Mouse (Mus musculus): Measurements from ENCODE around the gene Nedd9. TPM values are rescaled to one million over a fixed set of nuclear protein-coding genes. Genes with fewer than 3 reads are reported as not detected.

The Nedd9 gene
- polyA plus RNA-seq, 1 experiment from 2014 or later, result 6.0 TPM

DNA sequence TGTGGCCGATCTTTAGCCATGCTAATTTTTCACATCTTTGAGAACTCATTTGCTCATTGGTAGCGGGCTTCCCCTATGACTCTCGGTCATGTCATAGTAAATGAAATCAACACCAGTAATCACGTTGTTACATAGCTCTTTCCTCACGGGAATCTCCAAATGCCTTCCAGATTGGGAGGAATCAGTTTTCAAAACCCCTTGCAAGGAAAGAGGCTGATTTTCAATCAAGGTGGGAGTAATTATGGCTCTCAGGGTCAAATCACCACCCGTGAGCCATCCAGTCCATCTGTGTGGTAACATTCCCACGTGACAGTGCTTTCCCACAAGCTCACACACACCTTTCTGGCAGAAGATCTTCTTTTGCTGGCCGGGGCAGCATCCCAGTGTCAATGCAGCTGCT, 27.8 kb upstream of the Nedd9 start:
- Histone ChIP-seq H3K27ac (ENCODE audit: low read length) (no peak overlapping the region), H3K9me3 (replicated peaks; ENCODE audit: control insufficient read depth, low read length) (no peaks in the 10 kb centered on the region), H3K27me3 (ENCODE audit: control insufficient read depth, insufficient read depth, low read depth, low read length) (no peaks in the 10 kb centered on the region), H3K4me1 (ENCODE audit: control insufficient read depth, low read depth, low read length) (no peaks in the 10 kb centered on the region), H3K4me2 (ENCODE audit: low read depth, low read length) (no peak overlapping the region), H3K9ac (ENCODE audit: low read depth, low read length) (no peak overlapping the region), H3K4me3 (ENCODE audit: low read depth, low read length) (no peak overlapping the region), H3K36me3 (ENCODE audit: control insufficient read depth, insufficient read depth) (no peaks in the 10 kb centered on the region)
- no peak for ATAC-seq (ENCODE audit: low read depth)
- WGBS (ENCODE audit: insufficient replicate concordance), result 70% methylated on average over 8 of the region's 8 CpGs

DNA sequence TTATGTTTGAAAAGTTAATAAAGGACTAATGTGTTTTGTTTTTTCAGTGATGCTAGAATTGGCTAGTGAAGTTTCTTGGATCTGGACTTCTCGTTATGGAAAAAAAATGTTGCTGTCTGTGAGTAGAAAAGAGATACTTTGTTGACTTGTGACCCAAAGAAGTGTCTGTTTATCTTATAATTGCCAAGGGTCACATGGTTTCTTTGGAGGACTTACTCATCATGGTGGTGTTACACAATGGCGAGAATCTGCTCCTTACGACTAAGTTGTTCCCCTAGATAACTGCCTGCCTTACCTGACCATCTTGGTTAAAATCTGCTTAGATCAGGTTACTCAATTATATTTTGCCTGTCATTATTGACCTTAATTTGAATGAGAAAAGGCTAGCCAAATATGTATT, 26.3 kb upstream of the Nedd9 start:
- Histone ChIP-seq H3K27ac (ENCODE audit: low read length) (no peak overlapping the region), H3K4me3 (ENCODE audit: low read depth, low read length) (no peak overlapping the region), H3K4me1 (ENCODE audit: control insufficient read depth, low read depth, low read length) (no peaks in the 10 kb centered on the region), H3K9ac (ENCODE audit: low read depth, low read length) (no peak overlapping the region), H3K9me3 (replicated peaks; ENCODE audit: control insufficient read depth, low read length) (no peaks in the 10 kb centered on the region), H3K36me3 (ENCODE audit: control insufficient read depth, insufficient read depth) (no peaks in the 10 kb centered on the region), H3K4me2 (ENCODE audit: low read depth, low read length) (no peak overlapping the region), H3K27me3 (ENCODE audit: control insufficient read depth, insufficient read depth, low read depth, low read length) (no peaks in the 10 kb centered on the region)
- 67% methylated on average over 3 of the region's 3 CpGs for WGBS (ENCODE audit: insufficient replicate concordance)
- no peak for ATAC-seq (ENCODE audit: low read depth)

DNA sequence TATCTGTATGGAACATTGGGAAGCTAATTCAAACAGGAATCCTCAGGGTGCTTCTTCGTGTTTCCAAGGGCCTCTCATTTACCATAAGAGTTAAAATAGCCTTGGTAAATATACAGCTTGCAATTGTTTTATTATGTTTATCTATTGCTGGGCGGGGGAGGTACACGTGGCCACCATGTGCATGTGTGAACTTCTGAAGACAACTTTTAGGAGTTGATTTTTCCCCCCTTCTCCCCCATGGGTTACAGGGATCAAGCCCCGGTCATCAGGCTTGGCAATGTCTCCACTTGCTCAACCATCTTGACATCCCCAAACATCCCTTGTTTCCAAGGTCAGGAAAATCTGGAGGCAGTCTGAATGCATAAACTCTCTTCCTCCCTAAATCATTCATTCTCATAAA, 25.1 kb upstream of the Nedd9 start:
- H3K9ac ChIP-seq (ENCODE audit: low read depth, low read length), result no peak overlapping the region
- no peaks in the 10 kb centered on the region for H3K9me3 ChIP-seq (replicated peaks; ENCODE audit: control insufficient read depth, low read length)
- H3K4me3 ChIP-seq (ENCODE audit: low read depth, low read length), result no peak overlapping the region
- ATAC-seq (ENCODE audit: low read depth), result no peak
- no peaks in the 10 kb centered on the region for H3K4me1 ChIP-seq (ENCODE audit: control insufficient read depth, low read depth, low read length)
- no peaks in the 10 kb centered on the region for H3K36me3 ChIP-seq (ENCODE audit: control insufficient read depth, insufficient read depth)
- H3K27me3 ChIP-seq (ENCODE audit: control insufficient read depth, insufficient read depth, low read depth, low read length), result no peaks in the 10 kb centered on the region
- no peak overlapping the region for H3K27ac ChIP-seq (ENCODE audit: low read length)
- H3K4me2 ChIP-seq (ENCODE audit: low read depth, low read length), result no peak overlapping the region
- WGBS (ENCODE audit: insufficient replicate concordance), result 55% methylated on average over 4 of the region's 4 CpGs

DNA sequence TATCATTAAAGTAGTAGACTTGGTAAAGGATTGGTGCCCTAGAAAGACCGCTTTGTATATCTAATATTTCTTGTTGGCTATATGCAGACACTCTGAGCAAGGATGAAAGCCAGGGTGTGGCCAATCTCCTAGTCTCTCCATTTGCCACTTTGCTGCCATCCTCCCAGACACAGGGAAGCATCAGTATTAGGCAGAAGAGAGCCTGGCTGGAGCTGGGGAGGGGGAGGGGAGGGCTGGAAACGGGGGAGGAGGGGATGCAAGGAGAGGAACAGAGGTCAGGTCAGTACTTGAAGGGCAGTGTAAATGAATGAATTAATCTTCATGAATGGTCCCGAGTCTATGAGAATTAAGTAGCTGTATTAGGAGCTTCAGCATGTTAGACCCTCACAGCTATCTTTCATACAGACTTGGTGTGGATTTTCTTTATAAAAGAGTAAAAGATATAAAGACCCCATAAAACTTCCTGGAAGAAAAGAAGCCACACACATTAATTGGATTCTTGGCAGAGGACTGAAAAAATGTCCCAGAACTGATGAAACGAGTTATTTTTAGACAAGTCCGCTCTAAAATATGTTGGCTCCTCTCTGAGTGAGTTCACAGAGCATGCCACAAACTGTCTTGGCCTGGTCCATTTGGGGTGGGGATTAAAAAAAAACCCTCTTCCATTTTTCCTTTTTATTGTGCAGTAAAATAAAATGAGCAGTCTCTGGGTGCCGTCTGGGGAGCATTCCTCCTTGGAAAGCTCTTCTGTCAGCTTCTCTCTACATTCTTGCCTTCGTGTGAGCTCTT, 23.7 kb upstream of the Nedd9 start:
- no peak overlapping the region for H3K27ac ChIP-seq (ENCODE audit: low read length)
- H3K4me2 ChIP-seq (ENCODE audit: low read depth, low read length), result no peak overlapping the region
- H3K36me3 ChIP-seq (ENCODE audit: control insufficient read depth, insufficient read depth), result no peaks in the 10 kb centered on the region
- no peak for ATAC-seq (ENCODE audit: low read depth)
- H3K4me3 ChIP-seq (ENCODE audit: low read depth, low read length), result no peak overlapping the region
- no peak overlapping the region for H3K9ac ChIP-seq (ENCODE audit: low read depth, low read length)
- 52% methylated on average over 7 of the region's 7 CpGs for WGBS (ENCODE audit: insufficient replicate concordance)
- H3K9me3 ChIP-seq (replicated peaks; ENCODE audit: control insufficient read depth, low read length), result no peaks in the 10 kb centered on the region
- H3K27me3 ChIP-seq (ENCODE audit: control insufficient read depth, insufficient read depth, low read depth, low read length), result no peaks in the 10 kb centered on the region
- no peaks in the 10 kb centered on the region for H3K4me1 ChIP-seq (ENCODE audit: control insufficient read depth, low read depth, low read length)

GRCm38 (mm10) chr13:41505594-41505993, 18.4 kb upstream of the Nedd9 start:
- Histone ChIP-seq H3K4me1 (ENCODE audit: control insufficient read depth, low read depth, low read length) (no peaks in the 10 kb centered on the region), H3K4me2 (ENCODE audit: low read depth, low read length) (no peak overlapping the region), H3K4me3 (ENCODE audit: low read depth, low read length) (no peak overlapping the region), H3K9me3 (replicated peaks; ENCODE audit: control insufficient read depth, low read length) (no peaks in the 10 kb centered on the region), H3K9ac (ENCODE audit: low read depth, low read length) (no peak overlapping the region), H3K27me3 (ENCODE audit: control insufficient read depth, insufficient read depth, low read depth, low read length) (no peaks in the 10 kb centered on the region), H3K36me3 (ENCODE audit: control insufficient read depth, insufficient read depth) (no peaks in the 10 kb centered on the region), H3K27ac (ENCODE audit: low read length) (no peak overlapping the region)
- no peak for ATAC-seq (ENCODE audit: low read depth)
- 43% methylated on average over 2 of the region's 2 CpGs for WGBS (ENCODE audit: insufficient replicate concordance)

- WGBS (ENCODE audit: insufficient replicate concordance), result 39% methylated on average over 2 of the region's 2 CpGs
Observed at GRCm38 (mm10) chr13:41504997-41505396, 17.8 kb upstream of the Nedd9 start.

GRCm38 (mm10) chr13:41504448-41504847, 17.3 kb upstream of the Nedd9 start:
- Histone ChIP-seq H3K4me1 (ENCODE audit: control insufficient read depth, low read depth, low read length) (no peaks in the 10 kb centered on the region), H3K27ac (ENCODE audit: low read length) (no peak overlapping the region), H3K4me2 (ENCODE audit: low read depth, low read length) (no peak overlapping the region), H3K36me3 (ENCODE audit: control insufficient read depth, insufficient read depth) (no peaks in the 10 kb centered on the region), H3K27me3 (ENCODE audit: control insufficient read depth, insufficient read depth, low read depth, low read length) (no peaks in the 10 kb centered on the region), H3K9ac (ENCODE audit: low read depth, low read length) (no peak overlapping the region), H3K4me3 (ENCODE audit: low read depth, low read length) (no peak overlapping the region), H3K9me3 (replicated peaks; ENCODE audit: control insufficient read depth, low read length) (no peaks in the 10 kb centered on the region)
- no peak for ATAC-seq (ENCODE audit: low read depth)
- WGBS (ENCODE audit: insufficient replicate concordance), result 59% methylated on average over 2 of the region's 2 CpGs

More at GRCm38 (mm10) chr13:41504997-41505396, 17.8 kb upstream of the Nedd9 start:
- no peaks in the 10 kb centered on the region for H3K36me3 ChIP-seq (ENCODE audit: control insufficient read depth, insufficient read depth)
- no peak overlapping the region for H3K4me3 ChIP-seq (ENCODE audit: low read depth, low read length)
- no peaks in the 10 kb centered on the region for H3K9me3 ChIP-seq (replicated peaks; ENCODE audit: control insufficient read depth, low read length)
- H3K27ac ChIP-seq (ENCODE audit: low read length), result no peak overlapping the region
- H3K4me2 ChIP-seq (ENCODE audit: low read depth, low read length), result no peak overlapping the region
- no peak overlapping the region for H3K9ac ChIP-seq (ENCODE audit: low read depth, low read length)
- ATAC-seq (ENCODE audit: low read depth), result no peak
- no peaks in the 10 kb centered on the region for H3K27me3 ChIP-seq (ENCODE audit: control insufficient read depth, insufficient read depth, low read depth, low read length)
- H3K4me1 ChIP-seq (ENCODE audit: control insufficient read depth, low read depth, low read length), result no peaks in the 10 kb centered on the region

DNA sequence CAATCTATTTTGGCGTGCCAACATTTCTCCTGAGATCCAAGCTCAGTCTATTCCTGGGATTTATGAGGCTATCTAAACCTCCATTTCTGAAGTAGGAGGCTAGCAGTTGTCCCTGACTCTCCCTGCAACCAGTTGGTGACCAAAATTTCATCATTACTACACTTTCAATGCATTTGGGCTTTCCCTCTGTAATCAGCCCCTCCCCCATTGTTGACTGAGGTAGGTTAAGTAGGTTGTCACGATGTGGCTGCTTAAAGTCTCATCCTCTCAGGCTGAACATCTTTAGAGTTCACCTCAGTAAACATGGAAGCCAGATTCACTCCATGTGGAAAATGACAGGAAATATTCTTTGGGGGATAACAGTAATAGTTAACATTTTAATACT, 15.7 kb upstream of the Nedd9 start:
- H3K9ac ChIP-seq (ENCODE audit: low read depth, low read length), result no peak overlapping the region
- no peak overlapping the region for H3K4me2 ChIP-seq (ENCODE audit: low read depth, low read length)
- no peaks in the 10 kb centered on the region for H3K27me3 ChIP-seq (ENCODE audit: control insufficient read depth, insufficient read depth, low read depth, low read length)
- no peaks in the 10 kb centered on the region for H3K4me1 ChIP-seq (ENCODE audit: control insufficient read depth, low read depth, low read length)
- 26% methylated on average over 2 of the region's 2 CpGs for WGBS (ENCODE audit: insufficient replicate concordance)
- no peaks in the 10 kb centered on the region for H3K36me3 ChIP-seq (ENCODE audit: control insufficient read depth, insufficient read depth)
- no peak overlapping the region for H3K4me3 ChIP-seq (ENCODE audit: low read depth, low read length)
- no peak for ATAC-seq (ENCODE audit: low read depth)
- no peaks in the 10 kb centered on the region for H3K9me3 ChIP-seq (replicated peaks; ENCODE audit: control insufficient read depth, low read length)
- H3K27ac ChIP-seq (ENCODE audit: low read length), result no peak overlapping the region

DNA sequence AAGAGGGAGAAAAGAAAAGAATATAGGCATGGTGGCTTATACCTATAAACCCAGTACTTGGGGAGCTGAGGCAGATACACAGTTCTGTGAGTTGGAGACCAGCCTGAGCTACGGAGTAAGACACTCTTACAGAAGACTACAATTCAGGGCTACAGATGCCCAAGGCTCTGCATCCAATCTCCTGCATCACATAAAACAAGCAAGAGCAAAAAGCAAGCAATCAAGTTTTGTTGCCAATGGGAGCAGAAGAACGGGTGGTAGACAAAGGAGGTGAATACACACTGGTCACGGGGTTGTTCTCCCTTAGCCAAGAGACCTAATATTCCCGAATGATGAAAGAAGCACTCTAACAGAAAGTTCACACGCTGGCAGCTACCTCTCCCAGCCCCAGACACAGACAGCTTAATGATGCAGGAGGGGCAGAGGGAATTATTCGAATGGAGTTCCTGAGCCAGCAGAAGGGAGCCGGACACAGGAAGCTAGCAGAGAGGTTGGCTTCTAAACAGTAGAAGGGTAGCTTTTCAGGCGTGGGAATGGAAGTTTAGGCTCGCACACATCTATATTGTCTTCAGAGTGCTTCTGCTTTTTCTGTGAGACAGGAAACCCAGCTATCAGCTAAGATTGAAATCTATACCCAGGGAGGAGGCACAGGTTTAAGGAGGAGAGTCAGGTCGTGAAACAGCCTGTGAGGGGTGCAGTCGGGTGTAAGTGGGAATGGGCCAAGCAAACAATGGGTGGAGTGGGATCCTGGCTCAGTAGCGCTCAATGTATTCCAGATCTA, 15.2 kb upstream of the Nedd9 start:
- Histone ChIP-seq H3K4me2 (ENCODE audit: low read depth, low read length) (no peak overlapping the region), H3K4me1 (ENCODE audit: control insufficient read depth, low read depth, low read length) (no peaks in the 10 kb centered on the region), H3K4me3 (ENCODE audit: low read depth, low read length) (no peak overlapping the region), H3K27me3 (ENCODE audit: control insufficient read depth, insufficient read depth, low read depth, low read length) (no peaks in the 10 kb centered on the region), H3K36me3 (ENCODE audit: control insufficient read depth, insufficient read depth) (no peaks in the 10 kb centered on the region), H3K9ac (ENCODE audit: low read depth, low read length) (no peak overlapping the region), H3K27ac (ENCODE audit: low read length) (no peak overlapping the region), H3K9me3 (replicated peaks; ENCODE audit: control insufficient read depth, low read length) (no peaks in the 10 kb centered on the region)
- WGBS (ENCODE audit: insufficient replicate concordance), result 22% methylated on average over 12 of the region's 12 CpGs
- ATAC-seq (ENCODE audit: low read depth), result no peak
